In the genomic region with DNA sequence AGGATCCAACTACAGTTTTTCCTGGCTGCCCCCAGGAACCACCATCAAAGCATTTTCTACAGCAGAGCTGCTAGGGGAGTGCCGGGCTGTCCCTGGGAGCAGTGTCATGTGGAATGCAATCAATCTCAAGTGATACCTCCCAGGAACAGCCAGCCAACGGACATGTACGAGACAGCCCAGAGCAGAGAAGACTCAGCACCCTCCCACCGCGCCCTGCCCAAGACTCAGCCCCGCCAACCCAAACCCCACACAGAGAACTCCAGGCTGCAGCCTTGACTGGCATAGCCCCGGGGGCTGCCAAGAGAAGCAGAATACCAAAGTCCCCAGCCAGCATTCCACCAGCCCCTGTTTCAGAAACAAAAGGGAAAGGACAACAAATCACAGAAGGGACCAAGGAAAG, we compare ENCODE assay signal across 8 mouse cellular contexts. TPM values are rescaled to one million over a fixed set of nuclear protein-coding genes. Genes with fewer than 3 reads are reported as not detected.
DNase-seq lines count a peak whose midpoint lies in the region; ATAC-seq lines count a peak whose summit lies in the region.
"Had no signal": no experiment of that assay in that cellular context is flagged by ENCODE, and none has a peak within 500 bp of the region (broad histone marks: within the 10 kb centered on the region; RNA-seq: fewer than 3 reads in every experiment).

No protein-coding gene starts in this region.

- H3K4me1 ChIP-seq in brown adipose tissue, adult 24 weeks (ENCODE audit: control insufficient read depth, insufficient read depth, insufficient read length, low read length): peaks cover 32% of the 10 kb centered on the region
- peaks cover 30% of the 10 kb centered on the region for H3K4me1 ChIP-seq in lung, embryonic 15.5 days
- no peaks in the 10 kb centered on the region for H3K4me1 ChIP-seq in midbrain, embryonic 15.5 days

- H3K4me2 ChIP-seq in lung, embryonic 15.5 days: peak overlapping the region; percentile 46
- H3K4me2 ChIP-seq in midbrain, embryonic 15.5 days: no peak overlapping the region

- no peaks in the 10 kb centered on the region for H3K27me3 ChIP-seq in lung, embryonic 15.5 days
- H3K27me3 ChIP-seq in midbrain, embryonic 15.5 days (replicated peaks): no peaks in the 10 kb centered on the region

- H3K9me3 ChIP-seq in lung, embryonic 15.5 days: no peaks in the 10 kb centered on the region
- H3K9me3 ChIP-seq in midbrain, embryonic 15.5 days: no peaks in the 10 kb centered on the region

- 0 out of 2 replicates have a peak overlapping the region, but pooled peaks have one; percentile 26 for H3K9ac ChIP-seq in lung, embryonic 15.5 days
- no peak overlapping the region for H3K9ac ChIP-seq in midbrain, embryonic 15.5 days

- WGBS in lung, embryonic 15.5 days: 2% methylated on average over 7 of the region's 7 CpGs
- 68% methylated on average over 7 of the region's 7 CpGs for WGBS in midbrain, embryonic 15.5 days

- peak overlapping the region; percentile 66 for H3K4me3 ChIP-seq in brown adipose tissue, adult 24 weeks (ENCODE audit: insufficient read depth, low read depth, low read length)
- H3K4me3 ChIP-seq in lung, embryonic 15.5 days: peak overlapping the region; percentile 26
- no peak overlapping the region for H3K4me3 ChIP-seq in midbrain, embryonic 15.5 days

- peak; percentile 63 for ATAC-seq in lung, embryonic 15.5 days (ENCODE audit: borderline replicate concordance, extremely low read depth, low FRiP score, low TSS enrichment)
- no peak for ATAC-seq in midbrain, embryonic 15.5 days (replicated peaks)

- H3K36me3 ChIP-seq in lung, embryonic 15.5 days: no peaks in the 10 kb centered on the region
- H3K36me3 ChIP-seq in midbrain, embryonic 15.5 days (replicated peaks): no peaks in the 10 kb centered on the region

- DNase-seq in ZHBTc4 (ENCODE audit: low read depth, low spot score): peak; percentile 57
- peak; percentile 24 for DNase-seq in kidney, adult 11 months
- DNase-seq in layer of hippocampus, adult 9-11 months: no peak
- no peak for DNase-seq in layer of hippocampus, adult 18-20 months (ENCODE audit: low spot score in 2 of 2)

- H3K27ac ChIP-seq in brown adipose tissue, adult 24 weeks (replicated peaks; ENCODE audit: low read depth, low read length): peak overlapping the region; percentile 93
- H3K27ac ChIP-seq in lung, embryonic 15.5 days: peak overlapping the region; percentile 83
- no peak overlapping the region for H3K27ac ChIP-seq in midbrain, embryonic 15.5 days

RNA-seq across cellular contexts. Expression of a gene that starts 31.0 kb away (rescaled TPM):
- polyA plus RNA-seq in brown adipose tissue, adult 24 weeks (2012; ENCODE audit: insufficient read depth, insufficient read length, missing spikeins): 8.8 and 14.5 TPM in 2 replicates
- polyA plus RNA-seq in lung, embryonic 15.5 days (2015; fragmentation: Nextera tagmentation; extraction: Ambion mirVana): 19.6 and 20.8 TPM in 2 replicates
- 1 to 10 TPM; 2.6 to 4.3 TPM for total RNA-seq in layer of hippocampus, adult 18-20 months (2021)
- polyA plus RNA-seq in midbrain, embryonic 15.5 days (2015; fragmentation: Nextera tagmentation; extraction: Ambion mirVana): 6.3 and 6.6 TPM in 2 replicates

RNA-seq across cellular contexts. Expression of a gene that starts 35.0 kb away (rescaled TPM):
- polyA plus RNA-seq in brown adipose tissue, adult 24 weeks (2012; ENCODE audit: insufficient read depth, insufficient read length, missing spikeins): not detected in 2 replicates
- polyA plus RNA-seq in lung, embryonic 15.5 days (2015; fragmentation: Nextera tagmentation; extraction: Ambion mirVana): not detected in 2 replicates
- not detected for total RNA-seq in layer of hippocampus, adult 18-20 months (2021)
- polyA plus RNA-seq in midbrain, embryonic 15.5 days (2015; fragmentation: Nextera tagmentation; extraction: Ambion mirVana): not detected in 2 replicates
- total RNA-seq: heart, postnatal 14 days had no signal

Comparison
In these comparisons a context has a peak if more than half of its experiments do, and no peak if none do; other contexts are left out.
1. DNase-seq: peak in ZHBTc4 (single experiment) and kidney, adult 11 months (single experiment); none in layer of hippocampus, adult 9-11 months (single experiment) and layer of hippocampus, adult 18-20 months (0 of 2).